Mouse (Mus musculus) spleen, embryonic (tissue): ENCODE data around the gene Bhmt.

Source experiments
- CTCF ChIA-PET: fragments of 350-600 bp; sonication (Branson Sonifier 250); formaldehyde crosslinking; loops from one replicate; lab custom pipeline; 2022; lab: Charles Lee

Gene Bhmt

DNA sequence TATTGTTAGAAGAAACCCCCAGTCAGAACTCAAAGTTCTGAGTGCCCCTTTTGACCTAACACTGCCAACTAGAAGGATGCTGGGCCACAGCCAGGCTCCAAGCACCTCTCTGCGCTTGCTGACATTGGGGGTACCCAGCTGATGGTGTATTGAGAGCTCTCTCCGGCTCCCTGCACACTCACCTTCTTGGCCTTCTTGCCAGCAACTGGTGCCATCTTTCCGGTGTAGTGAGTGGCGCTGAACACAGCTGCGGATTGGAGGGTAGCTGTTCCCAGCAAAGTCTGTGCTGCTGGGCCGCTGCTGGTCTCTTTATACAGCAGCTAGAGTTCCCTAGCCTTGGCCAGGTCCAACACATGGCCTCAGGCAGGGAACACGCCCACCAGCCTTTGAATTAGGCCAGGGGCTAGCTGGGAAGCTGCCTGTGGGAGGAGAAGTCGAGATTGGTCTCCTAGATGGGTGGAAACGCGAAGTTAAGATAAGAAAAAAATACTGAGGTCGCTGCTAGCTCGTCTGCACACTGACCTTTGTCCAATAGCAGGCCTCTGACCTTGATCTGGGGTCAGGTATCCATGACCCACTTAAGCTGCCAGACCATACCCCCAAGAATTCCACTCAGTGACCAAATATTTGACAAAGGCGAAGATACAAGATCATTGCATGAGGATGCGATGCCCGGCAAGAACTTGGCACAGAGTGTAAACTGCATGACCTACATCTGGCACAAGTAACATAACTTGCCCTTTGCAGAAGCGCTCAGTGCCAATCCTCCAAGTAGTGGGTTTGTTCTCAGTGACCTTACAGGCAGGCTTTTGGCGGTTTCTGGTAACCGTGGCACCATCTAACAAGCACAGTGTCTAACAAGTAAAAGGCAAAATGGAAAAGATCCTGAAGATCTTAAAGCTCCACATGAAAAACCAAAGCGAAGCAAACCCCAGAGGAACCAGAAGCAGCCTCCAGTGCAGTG is at the start of gene Bhmt:
TSS of gene Bhmt (minus strand) at position 680 of the 964 bp plus-strand sequence.
- CTCF ChIA-PET, result no interaction called here

DNA sequence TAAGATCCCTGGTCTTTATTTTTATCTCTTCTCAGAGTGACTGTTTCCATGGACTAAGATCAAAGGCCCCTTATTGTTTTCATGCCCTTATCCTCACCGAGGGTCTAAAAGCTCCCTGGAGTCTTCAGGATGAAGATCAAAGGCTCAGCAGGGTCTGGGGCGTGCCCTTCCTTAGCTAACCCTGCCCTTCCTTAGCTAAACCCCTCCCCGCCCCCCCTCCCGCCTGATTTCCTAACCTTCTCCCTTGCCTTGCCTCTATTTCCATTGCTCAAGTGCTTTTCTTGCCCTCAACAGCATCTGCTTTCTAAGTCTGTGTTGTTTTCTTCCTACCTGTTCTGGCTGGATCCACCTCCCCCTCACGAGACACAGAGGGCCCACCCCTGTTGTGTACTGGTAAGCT is 49.6 kb upstream of the Bhmt start:
- CTCF ChIA-PET, result no interaction called here

DNA sequence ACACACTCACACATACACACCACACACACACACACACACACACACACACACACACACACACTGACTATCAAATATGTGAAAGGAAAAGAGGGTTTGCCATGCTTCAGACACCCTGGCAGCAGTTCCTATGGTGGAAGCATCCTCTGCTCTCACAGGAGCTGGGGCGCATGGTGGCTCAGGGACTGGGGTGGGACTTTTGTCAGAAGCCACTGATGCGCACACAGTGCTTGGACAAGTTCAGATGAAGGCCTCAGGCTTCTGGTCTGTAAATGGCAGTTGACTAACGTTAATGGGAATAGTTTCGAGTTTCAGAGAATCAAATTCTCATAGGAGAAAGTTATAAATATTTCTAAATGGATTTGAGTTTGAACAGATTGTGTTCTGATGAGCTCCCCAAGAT is 47.5 kb upstream of the Bhmt start:
- CTCF ChIA-PET, result no interaction called here

DNA sequence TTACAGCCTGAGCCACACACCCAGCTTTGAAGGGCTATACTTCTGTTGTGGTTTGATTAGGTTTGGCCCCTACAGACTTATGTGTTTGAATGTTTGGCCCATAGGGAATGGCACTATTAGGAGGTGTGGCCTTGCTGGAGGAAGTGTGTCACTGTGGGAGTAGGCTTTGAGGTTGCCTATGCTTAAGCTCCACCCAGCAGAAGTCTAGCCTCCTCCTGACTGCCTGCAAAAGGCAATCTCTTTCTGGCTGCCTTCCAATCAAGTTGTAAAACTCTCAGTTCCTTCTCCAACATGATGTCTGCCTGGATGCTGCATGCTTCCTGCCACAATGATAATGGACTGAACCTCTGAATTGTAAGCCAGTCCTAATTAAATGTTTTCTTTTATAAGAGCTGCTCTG is 45.6 kb upstream of the Bhmt start:
- CTCF ChIA-PET, result no interaction called here

DNA sequence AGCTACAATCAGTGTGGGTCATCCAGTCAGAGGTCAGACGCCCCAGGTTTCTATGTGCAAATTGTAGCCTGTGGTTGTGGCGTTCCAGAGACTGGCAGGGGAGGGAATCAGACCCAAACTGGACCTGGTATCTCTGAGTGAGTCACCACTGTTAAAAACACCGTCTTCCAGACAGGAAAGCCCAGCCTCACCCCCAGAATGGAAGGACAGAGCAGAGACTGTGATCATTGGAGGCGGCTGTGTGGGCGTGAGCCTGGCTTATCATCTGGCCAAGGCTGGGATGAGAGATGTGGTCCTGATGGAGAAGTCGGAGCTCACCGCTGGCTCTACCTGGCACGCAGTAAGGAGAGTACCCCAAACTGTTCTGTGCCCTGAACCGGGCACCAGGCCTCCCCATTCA is 39.1 kb upstream of the Bhmt start:
- CTCF ChIA-PET, result no interaction called here

DNA sequence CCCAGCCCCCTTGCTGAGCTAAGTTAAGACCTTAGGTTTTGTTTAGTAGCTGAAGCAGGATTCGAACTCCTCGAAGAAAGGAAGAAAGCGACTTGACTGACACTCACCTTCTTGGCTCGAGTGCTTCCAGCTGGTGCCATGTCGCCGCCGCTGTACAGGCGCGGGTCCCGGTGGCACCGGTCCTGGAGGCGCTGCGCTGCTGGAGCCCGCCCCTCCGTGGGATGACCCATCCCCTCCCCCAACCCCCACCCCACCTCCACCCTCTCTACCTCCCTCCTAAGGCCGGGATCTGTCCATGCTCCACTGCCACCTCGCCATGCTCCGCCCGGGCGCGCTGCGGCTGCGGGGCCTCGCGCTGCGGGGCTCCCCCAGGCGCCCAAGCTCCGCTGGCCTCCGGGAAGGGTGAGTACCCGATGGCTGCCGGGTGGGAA is 36.4 kb upstream of the Bhmt start, which contains the start of the genes Bhmt2 and Dmgdh:
TSS of gene Bhmt2 (minus strand) at position 172 of the 431 bp plus-strand sequence.
TSS of gene Dmgdh (plus strand) at position 303 of the 431 bp plus-strand sequence.
- CTCF ChIA-PET, result no interaction called here

DNA sequence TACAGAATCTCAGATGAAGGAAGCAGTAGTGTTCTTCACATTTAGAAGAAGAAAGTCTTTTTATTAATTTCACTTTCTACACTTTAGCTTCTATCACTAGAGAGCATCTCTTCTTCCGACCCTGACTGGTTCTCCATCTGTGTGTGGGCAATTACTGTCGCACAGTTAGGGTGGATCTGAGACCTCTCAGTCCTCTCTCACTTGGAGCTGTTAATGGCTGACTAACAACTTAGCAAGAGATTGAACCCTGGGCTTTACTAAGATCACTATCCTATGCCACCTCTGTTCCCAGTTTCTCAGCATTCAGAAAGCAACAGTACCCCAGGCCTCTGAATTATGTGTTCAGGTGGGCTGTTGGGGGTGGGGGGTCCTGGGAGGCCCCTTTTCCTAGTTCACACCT is 35.5 kb upstream of the Bhmt start:
- CTCF ChIA-PET, result no interaction called here

DNA sequence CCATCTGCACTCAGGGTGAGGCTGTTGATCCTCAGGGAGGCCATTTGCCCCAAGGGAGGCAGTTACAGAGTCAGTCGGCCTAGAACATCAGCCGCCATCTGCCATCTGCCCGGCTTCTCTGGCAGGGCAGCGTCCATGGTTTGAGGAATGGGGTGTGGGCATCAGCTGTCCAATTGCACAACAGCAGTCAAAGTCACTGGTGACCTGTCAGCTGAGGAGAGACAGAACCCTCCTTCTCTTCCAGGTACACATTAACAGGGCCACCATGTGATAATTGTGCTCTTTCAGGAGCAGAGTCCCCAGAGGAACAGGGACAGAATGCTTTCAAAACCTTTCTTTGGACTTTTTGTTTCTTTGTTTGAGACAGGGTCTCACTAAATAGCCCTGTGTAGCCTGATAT is 34.6 kb upstream of the Bhmt start:
- CTCF ChIA-PET, result no interaction called here

DNA sequence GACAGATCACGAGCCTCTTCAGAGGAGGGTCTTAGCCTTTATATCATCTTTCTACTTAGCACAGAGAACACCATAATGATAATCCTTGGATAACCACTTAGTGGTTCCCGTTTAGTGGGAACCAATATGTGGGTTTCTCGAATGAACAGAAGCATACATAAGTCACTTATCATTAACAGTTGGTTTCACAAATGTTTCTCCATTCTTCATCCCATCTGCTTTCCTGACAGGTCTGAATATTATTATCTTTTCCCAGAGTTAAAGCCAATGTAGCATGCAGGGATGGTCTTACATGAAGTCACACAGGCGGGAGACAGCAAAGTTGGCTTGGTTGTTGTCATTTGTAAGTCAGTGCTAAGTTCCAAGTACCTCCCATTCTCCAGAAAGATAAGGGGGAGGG is 29.8 kb upstream of the Bhmt start:
- CTCF ChIA-PET, result no interaction called here

DNA sequence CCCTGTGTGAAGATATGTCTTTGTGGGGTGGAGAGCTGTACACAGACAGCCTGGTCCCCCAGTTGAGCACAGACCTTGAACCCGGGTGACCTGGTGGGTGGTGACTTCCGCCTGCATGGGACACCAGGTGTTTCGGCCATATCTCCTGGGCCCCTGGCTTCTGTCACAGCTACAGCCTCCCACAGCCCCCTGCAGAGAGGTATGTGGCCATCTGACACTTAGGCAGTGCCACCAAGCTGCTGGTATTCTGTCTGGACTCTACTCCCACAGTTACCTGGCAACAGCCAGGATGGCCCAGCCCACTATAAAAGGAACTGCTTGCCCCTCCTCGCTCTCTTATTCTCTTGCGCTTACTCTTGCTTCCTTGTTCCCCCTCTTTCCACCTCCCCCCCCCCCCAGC is 20.2 kb upstream of the Bhmt start:
- CTCF ChIA-PET, result no interaction called here

DNA sequence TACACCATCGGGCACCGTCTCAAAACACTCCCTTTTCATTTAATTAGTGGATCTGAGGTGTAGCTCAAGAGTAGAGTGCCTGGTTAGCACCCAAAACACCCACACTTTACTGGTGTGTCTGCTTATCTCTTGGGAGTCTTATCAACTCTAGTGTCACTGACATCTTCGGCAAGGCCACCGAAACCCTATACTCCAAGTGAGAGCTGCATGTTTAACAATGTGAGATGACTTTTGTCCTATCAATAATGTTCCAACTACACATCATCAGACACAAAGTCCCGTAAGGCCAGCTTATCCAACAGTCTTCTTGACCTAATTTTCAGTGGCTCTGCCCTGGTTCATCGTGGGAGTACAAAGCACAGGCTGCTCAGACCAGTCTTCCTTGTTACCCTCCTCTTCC is 15.6 kb upstream of the Bhmt start:
- CTCF ChIA-PET, result no interaction called here

DNA sequence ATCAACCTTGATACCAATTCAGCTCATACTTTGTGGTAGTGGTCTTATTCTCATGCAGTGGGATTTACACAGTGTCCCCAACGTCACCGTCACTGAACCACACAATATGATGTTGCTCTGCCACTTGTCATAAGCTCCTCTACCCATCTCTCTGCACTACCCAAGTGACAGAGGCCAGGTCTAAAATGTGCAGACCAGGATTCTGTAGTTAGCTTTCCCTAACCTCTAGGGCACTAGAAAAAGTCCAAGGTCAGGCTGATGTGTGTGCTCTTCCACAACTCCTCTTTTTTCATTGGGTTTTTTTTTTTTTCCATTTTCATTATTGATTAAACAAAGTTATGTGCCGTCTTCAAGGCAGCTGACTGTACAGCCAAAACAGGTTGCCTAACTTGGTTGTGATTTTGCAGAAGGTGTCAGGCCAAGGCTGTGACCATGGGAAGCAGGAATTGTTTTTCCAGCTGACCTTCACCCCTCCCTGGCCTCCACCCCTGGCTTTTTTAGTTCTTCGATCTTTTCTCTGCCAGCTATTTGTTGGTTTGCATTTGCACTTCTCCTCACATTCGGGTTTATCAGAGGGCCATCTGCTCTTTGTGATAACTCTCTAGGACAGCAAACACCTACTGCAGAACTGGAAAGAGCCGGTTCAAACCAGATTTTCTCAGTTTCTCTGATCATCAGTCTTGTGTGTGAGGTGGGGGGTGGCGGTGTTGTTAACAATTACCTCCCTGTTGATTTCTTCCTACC is 10.8 kb upstream of the Bhmt start:
- CTCF ChIA-PET, result no interaction called here

DNA sequence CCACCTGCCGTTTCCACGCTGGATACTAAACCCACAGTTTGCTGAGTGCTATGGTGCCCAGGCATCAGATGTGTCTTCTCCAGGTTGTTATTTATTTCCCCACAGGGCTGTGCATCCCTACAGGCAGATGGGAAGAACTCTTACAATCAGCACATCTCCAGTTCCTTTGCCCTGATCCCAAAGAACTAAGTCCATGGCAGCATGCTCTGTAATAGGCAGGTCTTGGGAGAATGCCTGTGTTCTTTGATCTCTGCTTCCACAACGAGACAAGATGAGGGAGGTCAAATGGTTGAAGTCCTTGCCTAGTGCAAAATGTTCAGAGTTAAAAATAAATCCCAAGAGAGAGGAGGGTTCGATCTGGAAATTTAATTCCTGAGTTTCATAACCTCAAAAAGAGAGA is 1.9 kb upstream of the Bhmt start:
- CTCF ChIA-PET, result no interaction called here

DNA sequence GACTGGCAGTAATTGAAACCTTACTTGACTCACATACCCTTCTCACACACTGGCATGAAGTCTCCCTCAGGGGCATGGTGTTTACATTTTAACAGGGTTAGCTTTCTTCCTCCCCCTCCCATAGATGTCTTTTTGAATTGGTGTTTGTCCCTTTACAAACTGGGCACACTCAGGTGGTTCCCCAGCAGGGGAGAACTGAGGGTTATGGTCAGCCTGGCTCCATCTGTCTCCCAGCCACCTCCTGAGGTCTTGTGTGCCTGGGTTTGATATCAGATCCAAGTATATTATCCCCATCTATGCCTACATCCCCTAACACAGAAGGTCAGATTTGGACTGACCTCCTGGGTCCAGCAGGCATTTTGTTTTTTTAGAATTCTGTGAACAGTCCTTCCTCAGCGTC is 1.2 kb downstream of the Bhmt start:
- CTCF ChIA-PET, result no interaction called here

DNA sequence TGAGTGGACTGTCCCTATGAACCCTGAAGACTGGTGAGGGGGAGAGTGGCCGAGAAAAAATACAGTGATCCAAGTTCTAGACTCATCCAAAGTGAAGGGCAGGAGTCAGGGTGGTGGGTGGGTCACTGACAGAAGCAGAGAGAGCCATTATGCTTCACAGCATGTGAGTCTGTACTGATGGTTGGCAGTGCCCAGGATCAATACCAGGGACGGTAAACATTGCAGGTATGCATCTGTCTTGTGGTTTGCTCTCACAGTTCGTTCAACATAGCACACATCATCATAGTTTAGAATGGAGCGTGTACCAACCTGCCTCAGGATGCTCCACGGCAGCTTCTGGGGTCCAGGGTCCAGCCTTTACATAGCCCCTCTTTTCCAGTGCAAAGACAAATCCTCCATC is 4.8 kb downstream of the Bhmt start:
- CTCF ChIA-PET, result no interaction called here

DNA sequence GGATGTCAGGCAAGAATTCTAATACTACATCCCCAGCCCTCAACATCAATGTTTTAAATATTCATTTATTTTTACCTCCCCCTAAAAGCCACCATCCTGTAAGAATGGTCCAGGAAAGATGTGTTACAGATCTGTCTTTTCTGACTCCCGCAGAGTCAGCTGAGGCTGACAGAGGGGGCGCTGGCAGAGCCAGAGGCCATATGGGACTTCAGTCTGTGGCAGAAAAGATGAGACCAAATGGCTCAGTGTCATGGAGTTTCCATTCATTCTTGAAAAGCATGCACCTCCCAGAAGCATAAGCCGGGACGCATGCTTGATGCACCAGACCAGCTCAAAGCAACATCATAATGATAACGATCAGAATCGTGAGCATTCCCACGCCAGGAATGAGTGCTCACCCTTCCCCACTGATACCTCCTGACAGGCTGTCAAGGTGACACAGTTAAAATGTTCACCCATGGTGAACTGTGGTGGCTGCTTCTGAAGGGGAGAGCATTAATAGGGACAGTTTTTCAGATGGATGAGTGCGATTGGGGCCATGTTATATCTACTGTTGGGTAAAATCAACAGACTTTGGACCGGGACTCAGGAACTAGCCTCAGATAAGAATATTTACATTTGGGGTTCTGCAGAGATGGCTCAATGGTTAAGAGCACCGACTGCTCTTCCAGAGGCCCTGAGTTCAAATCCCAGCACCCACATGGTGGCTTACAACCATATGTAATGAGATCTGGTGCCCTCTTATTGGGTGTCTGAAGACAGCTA is 6.6 kb downstream of the Bhmt start:
- CTCF ChIA-PET, result no interaction called here

DNA sequence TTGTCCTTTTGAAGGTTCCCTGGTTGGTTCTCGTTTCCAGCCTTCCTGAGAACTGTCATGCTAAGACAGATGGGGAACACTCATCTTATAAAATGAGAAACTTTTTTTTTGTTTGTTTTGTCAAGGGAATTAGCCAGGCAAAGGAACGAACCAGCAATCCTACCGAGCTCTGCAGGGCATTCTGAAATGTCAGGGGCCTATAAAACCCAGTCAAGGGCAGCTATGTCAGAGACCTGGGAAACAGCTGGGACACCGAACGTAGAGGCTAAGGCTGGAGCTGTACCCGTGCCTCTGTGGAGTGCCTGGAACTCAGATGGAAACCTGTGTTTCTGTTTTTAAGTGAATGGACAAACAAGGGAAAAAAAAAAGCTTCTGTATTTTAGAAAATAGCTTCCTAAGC is 8.9 kb downstream of the Bhmt start:
- CTCF ChIA-PET, result no interaction called here

DNA sequence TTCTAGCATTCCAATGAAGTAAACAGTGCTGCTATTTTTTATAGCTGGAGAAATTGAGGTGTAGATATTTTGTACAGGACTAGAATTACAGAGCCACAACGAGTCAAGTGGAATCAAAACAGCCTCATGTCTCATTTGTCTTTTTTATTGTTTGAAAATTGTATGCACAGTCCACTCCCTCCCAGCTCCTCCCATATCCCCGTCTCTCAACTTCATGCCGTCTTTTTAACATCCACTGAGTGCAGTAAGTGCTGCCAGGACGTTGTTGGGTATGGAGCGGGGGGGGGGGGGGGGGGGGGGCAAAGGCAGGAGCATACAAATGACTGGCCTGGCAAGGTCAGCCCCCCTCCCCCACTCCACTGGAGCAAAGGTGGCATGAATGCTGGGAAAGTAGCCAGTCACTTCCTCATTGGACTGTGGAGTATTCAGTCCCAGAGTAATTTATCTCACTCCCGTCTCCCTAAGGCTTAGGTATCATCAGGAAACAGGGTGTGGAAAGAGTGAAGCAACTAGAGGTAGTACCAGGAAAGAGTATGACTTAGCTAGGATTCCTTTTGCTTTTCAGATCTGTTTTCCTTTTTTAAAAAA is 23.3 kb downstream of the Bhmt start:
- CTCF ChIA-PET, result interaction anchor here (0.6 kb wide), 1 partner anchor 1305 kb away, joined by 8 read pairs; no protein-coding TSS in a partner anchor

DNA sequence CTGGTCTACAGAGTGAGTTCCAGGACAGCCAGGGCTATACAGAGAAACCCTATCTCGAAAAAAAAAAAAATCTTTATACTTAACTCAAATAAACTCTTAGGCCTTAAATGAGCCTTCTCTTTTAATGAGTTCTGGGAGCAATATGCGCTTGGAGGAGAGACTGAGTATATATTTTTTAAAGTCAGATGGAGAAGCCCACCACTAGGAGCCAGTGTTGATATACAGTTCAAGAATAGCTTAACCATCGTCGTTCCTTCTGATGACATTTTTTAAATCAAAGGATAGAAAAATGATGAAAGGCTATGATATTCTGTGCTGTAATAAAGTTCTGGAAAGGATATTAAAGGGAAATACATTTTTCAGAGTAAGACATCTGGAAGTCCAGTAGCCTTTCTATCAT is 24.0 kb downstream of the Bhmt start:
- CTCF ChIA-PET, result interaction anchor here (0.6 kb wide), 1 partner anchor 1305 kb away, joined by 8 read pairs; no protein-coding TSS in a partner anchor

DNA sequence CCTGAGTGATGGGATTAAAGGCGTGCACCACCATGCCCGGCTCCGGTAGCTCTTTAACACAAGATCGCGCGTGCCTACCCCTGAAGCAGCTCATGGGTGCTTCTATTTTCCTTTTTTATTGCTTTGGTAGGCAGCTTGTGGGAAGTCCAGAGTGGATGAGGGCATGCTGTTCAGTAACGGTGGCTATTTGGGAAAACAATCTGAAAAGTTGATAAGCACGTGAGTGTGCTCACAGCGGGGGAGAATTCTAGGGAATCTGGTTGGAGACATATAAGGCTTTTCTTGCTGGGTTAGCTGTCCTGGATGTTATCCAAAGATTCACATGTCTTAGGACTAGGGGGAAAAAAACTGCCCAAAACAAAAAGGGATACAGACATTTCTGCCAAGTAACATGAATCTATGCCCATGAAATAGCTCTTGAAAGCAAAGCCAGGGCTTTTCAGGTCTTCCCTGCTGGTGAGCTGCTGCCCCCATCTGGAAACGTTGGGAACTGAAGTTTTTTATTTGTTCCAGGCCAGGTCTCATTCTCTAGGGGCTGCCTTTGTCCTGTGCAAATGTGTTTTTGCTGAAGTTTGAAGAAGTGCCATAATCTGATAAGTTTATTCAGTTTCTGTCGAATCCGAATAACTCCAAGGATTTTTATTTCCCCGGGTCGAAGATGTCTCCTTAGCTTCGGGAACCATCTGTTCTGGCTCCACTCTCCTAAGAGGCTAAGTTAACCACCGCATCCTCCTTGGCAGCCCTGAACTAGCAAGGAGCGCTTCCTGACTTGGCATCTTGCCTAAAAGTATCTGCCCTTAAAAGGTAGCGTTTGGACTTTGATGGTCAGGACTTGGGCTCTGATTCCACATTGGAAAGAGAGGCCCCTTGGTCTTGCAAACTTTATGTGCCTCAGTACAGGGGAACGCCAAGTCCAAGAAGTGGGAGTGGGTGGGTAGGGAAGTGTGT is 24.8 kb downstream of the Bhmt start:
- CTCF ChIA-PET, result interaction anchor here (1.0 kb wide), 1 partner anchor 46 kb away, joined by 3 read pairs; no protein-coding TSS in a partner anchor
